12 mouse cellular contexts compared by ENCODE assay signal in the genomic region with DNA sequence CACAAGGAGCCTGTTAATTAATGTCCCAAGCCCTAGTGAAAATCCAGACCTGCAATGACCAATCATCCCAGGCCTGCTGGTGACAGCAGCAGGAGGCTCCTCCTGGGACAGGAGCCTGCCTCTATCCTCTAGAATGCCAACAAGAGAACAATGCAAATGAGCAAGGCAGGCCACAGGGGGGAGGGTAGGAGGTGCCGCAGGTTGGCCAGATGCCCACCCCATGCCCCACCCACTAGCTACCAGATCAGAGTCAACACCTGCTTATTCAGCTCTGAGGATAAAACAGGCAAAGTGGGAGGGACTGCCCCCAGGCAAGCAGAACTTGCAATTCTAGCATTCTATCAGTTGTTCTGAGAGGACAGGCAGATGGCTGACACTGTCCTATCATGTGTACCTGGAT. TPM values are rescaled to one million over a fixed set of nuclear protein-coding genes. Genes with fewer than 3 reads are reported as not detected.
DNase-seq lines count a peak whose midpoint lies in the region; ATAC-seq and TF ChIP-seq lines count a peak whose summit lies in the region.
"Had no signal": no experiment of that assay in that cellular context is flagged by ENCODE, and none has a peak within 500 bp of the region (broad histone marks: within the 10 kb centered on the region; RNA-seq: fewer than 3 reads in every experiment).

No protein-coding gene starts in this region.

- no peak overlapping the region for H3K4me3 ChIP-seq in heart, postnatal 0 days (ENCODE audit: low read depth, low read length)
- H3K4me3 ChIP-seq: forebrain, embryonic 12.5 days; limb, embryonic 15.5 days had no signal

- no peak for TF ChIP-seq EP300 in heart, postnatal 0 days (IDR thresholded peaks at IDR 0.05; ENCODE audit: low read depth)

- TF ChIP-seq CTCF in heart, postnatal 0 days (IDR thresholded peaks at IDR 0.05; ENCODE audit: low read depth) = no peak

- 18% methylated on average over 1 of the region's 1 CpGs for WGBS in heart, postnatal 0 days

- H3K36me3 ChIP-seq in heart, postnatal 0 days (replicated peaks; ENCODE audit: control insufficient read depth, insufficient read depth, low read length) = peaks cover 93% of the 10 kb centered on the region

- H3K9ac ChIP-seq in heart, postnatal 0 days (replicated peaks; ENCODE audit: low read depth, low read length) = no peak overlapping the region
- H3K9ac ChIP-seq: forebrain, embryonic 12.5 days; limb, embryonic 15.5 days had no signal

- intact Hi-C loops in heart, postnatal 10 days (cut with DNase I) = no loop called here
- intact Hi-C loops in left cerebral cortex, postnatal 36 days (cut with DNase I) = loop anchor here (10.0 kb wide), 1 partner anchor 194 kb away; no protein-coding TSS in a partner anchor
- intact Hi-C loops in gastrocnemius, postnatal 36 days (cut with DNase I) = no loop called here

- no peak overlapping the region for H3K4me2 ChIP-seq in heart, postnatal 0 days (ENCODE audit: low read depth, low read length)
- H3K4me2 ChIP-seq: forebrain, embryonic 12.5 days; limb, embryonic 15.5 days had no signal

- no peak for DNase-seq in heart, postnatal 0 days (ENCODE audit: low spot score)
- no peak for DNase-seq in heart, postnatal 10 days
- DNase-seq in CD4-positive helper T cell, adult 2 months (ENCODE audit: low read depth, low spot score) = peak; percentile 57
- DNase-seq in ZHBTc4 (ENCODE audit: low read depth, low spot score) = peak; percentile 67
- peak; percentile 53 for DNase-seq in kidney, postnatal 10 days
- DNase-seq in cerebellum, postnatal 14 days = no peak
- DNase-seq in left cerebral cortex, postnatal 36 days (ENCODE audit: low spot score in 2 of 2) = no peak
- no peak for DNase-seq in gastrocnemius, postnatal 36 days
- DNase-seq: spleen, adult 18-20 months had no signal

- H3K27me3 ChIP-seq in heart, postnatal 0 days (ENCODE audit: control insufficient read depth, insufficient read depth, low read length) = no peaks in the 10 kb centered on the region
- H3K27me3 ChIP-seq: forebrain, embryonic 12.5 days; limb, embryonic 15.5 days had no signal

- H3K9me3 ChIP-seq in heart, postnatal 0 days (replicated peaks; ENCODE audit: control insufficient read depth, low read length) = no peaks in the 10 kb centered on the region
- H3K9me3 ChIP-seq: forebrain, embryonic 12.5 days; limb, embryonic 15.5 days had no signal

- H3K4me1 ChIP-seq in heart, postnatal 0 days (ENCODE audit: control insufficient read depth, insufficient read depth) = no peaks in the 10 kb centered on the region
- H3K4me1 ChIP-seq: forebrain, embryonic 12.5 days; limb, embryonic 15.5 days had no signal

- peak; percentile 56 for ATAC-seq in heart, postnatal 0 days (ENCODE audit: insufficient read depth, low read depth)
- ATAC-seq: intestine, postnatal 0 days had no signal

- H3K27ac ChIP-seq in heart, postnatal 0 days (ENCODE audit: low read depth) = no peak overlapping the region
- H3K27ac ChIP-seq: forebrain, embryonic 12.5 days; limb, embryonic 15.5 days had no signal

RNA-seq across cellular contexts. Expression of gene Ptpn11, which starts 42.0 kb away (rescaled TPM):
- total RNA-seq in heart, postnatal 0 days (2014; rRNA removed; ENCODE audit: low replicate concordance) = 45.0 and 45.5 TPM in 2 replicates
- 23.9 and 24.7 TPM in 2 replicates for polyA plus RNA-seq in heart, postnatal 0 days (2015; fragmentation: Nextera tagmentation; extraction: Ambion mirVana)
- 100 to 1,000 TPM; 102 to 158 TPM for total RNA-seq in heart, postnatal 10 days (2021)
- 10 to 100 TPM; 93.7 to 99.3 TPM for total RNA-seq in left cerebral cortex, postnatal 36 days (2021)
- 10 to 100 TPM; 59.1 to 77.7 TPM for total RNA-seq in gastrocnemius, postnatal 36 days (2021)

RNA-seq across cellular contexts. Expression of gene Rpl6, which starts 55.0 kb away (rescaled TPM):
- 472 and 482 TPM in 2 replicates for total RNA-seq in heart, postnatal 0 days (2014; rRNA removed; ENCODE audit: low replicate concordance)
- polyA plus RNA-seq in heart, postnatal 0 days (2015; fragmentation: Nextera tagmentation; extraction: Ambion mirVana) = 287 and 306 TPM in 2 replicates
- 100 to 1,000 TPM; 729 to 779 TPM for total RNA-seq in heart, postnatal 10 days (2021)
- 100 to 1,000 TPM; 401 to 441 TPM for total RNA-seq in left cerebral cortex, postnatal 36 days (2021)
- total RNA-seq in gastrocnemius, postnatal 36 days (2021) = 100 to 1,000 TPM; 382 to 446 TPM

Comparison
In these comparisons a context has a peak if more than half of its experiments do, and no peak if none do; other contexts are left out.
1. DNase-seq: peak in CD4-positive helper T cell, adult 2 months (single experiment), ZHBTc4 (single experiment) and kidney, postnatal 10 days (single experiment); none in heart, postnatal 0 days (single experiment), heart, postnatal 10 days (0 of 2), cerebellum, postnatal 14 days (0 of 2), left cerebral cortex, postnatal 36 days (0 of 2) and gastrocnemius, postnatal 36 days (0 of 2).